Mouse (Mus musculus) naive thymus-derived CD4-positive, alpha-beta T cell, adult 5 months (primary cell): ENCODE measurements around the gene Supv3l1. TPM values are rescaled to one million over a fixed set of nuclear protein-coding genes. Genes with fewer than 3 reads are reported as not detected.

Experiments
- polyA plus RNA-seq: library from polyadenylated mRNA; unstranded; fragments of 100-300 nt; shearing (Covaris generic); gene quantifications from one replicate; pipeline ENCODE4 v1.2.1, GENCODE M21; 2017

The Supv3l1 gene
- 23.0 TPM for polyA plus RNA-seq

GRCm38 (mm10) chr10:62449364-62450279 lies at the start of gene Supv3l1, which contains the start of gene 4930507D05Rik:
Gene Supv3l1 (minus strand): TSS chr10:62449738.
Gene 4930507D05Rik (plus strand): TSS chr10:62449489.

GRCm38 (mm10) chr10:62486618-62487415 lies 37.3 kb upstream of the Supv3l1 start, which contains the start of gene Vps26a:
Gene Vps26a (minus strand): TSS chr10:62486805.

GRCm38 (mm10) chr10:62422255-62422654 lies 27.3 kb downstream of the Supv3l1 start, which contains the start of gene Hkdc1:
Gene Hkdc1 (minus strand): TSS chr10:62422491.

GRCm38 (mm10) chr10:62379808-62380207 lies 69.7 kb downstream of the Supv3l1 start, which contains the start of gene Hk1:
Gene Hk1 (minus strand): TSS chr10:62379908.

Other genes with a start within 250 kb of the Supv3l1 start
- gene Tspan15, start 218.5 kb downstream of the Supv3l1 start, polyA plus RNA-seq = not detected
- not detected for gene Tacr2, start 197.3 kb downstream of the Supv3l1 start, polyA plus RNA-seq
- gene Hk1, start 69.8 kb downstream of the Supv3l1 start, polyA plus RNA-seq = 83.3 TPM
- gene Hkdc1, start 27.2 kb downstream of the Supv3l1 start, polyA plus RNA-seq = not detected
- gene 4930507D05Rik, start 249 bp downstream of the Supv3l1 start, polyA plus RNA-seq = 0.39 TPM
- gene Vps26a, start 37.1 kb upstream of the Supv3l1 start, polyA plus RNA-seq = 55.5 TPM
- gene Srgn, start 77.7 kb upstream of the Supv3l1 start, polyA plus RNA-seq = 1,308 TPM
- 28.4 TPM for gene Kif1bp, start 128.7 kb upstream of the Supv3l1 start, polyA plus RNA-seq
- 62.1 TPM for gene Ddx21, start 152.5 kb upstream of the Supv3l1 start, polyA plus RNA-seq
- 186 TPM for gene Ddx50, start 201.5 kb upstream of the Supv3l1 start, polyA plus RNA-seq